Mouse (Mus musculus) ES-CJ7 (cell line): ENCODE data around the gene Pde10a.

ENCODE experiments used
- DNase-seq: peaks from one replicate; pipeline ENCODE4 v3.0.0; 2011; ENCODE audit warnings: low read depth, low spot score

Gene Pde10a

DNA sequence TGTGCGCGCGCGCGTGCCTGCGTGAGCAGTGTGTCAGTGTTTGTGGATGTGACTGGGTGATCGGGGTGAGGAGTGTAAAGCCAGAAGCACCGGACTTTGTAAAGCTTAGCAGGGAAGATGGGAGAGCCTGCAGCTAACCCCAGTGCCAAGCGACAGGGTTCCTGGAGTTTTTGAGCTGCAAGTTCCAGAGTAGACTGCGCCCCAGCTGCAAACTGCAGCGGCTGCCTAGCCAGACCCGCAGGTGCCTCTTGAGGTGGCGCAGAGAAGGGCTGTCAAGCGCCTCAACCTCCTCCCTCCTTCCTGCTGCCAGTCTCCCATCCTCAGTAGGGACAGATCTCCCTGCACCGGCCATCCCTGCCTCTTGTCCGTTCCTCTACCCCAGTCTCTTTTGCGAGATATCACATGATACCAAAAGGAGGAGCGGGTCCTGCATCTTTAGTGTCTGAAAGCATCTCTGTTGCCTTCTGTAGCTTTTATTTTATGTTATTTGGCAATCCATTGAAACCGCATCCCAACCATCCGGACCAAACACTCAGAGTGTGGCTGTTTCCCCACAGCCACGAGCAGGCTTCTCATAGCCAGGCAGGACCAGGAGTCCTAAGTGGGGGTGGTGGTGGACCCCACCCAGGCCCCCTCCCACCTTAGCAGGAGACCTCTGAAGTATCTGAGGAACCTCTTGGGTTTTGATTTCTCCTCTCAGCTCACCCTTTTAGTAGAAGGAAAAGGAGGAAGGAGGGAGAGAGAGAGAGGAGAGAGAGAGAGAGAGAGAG lies 984 bp downstream of the Pde10a start:
- peak; percentile 19 for DNase-seq

DNA sequence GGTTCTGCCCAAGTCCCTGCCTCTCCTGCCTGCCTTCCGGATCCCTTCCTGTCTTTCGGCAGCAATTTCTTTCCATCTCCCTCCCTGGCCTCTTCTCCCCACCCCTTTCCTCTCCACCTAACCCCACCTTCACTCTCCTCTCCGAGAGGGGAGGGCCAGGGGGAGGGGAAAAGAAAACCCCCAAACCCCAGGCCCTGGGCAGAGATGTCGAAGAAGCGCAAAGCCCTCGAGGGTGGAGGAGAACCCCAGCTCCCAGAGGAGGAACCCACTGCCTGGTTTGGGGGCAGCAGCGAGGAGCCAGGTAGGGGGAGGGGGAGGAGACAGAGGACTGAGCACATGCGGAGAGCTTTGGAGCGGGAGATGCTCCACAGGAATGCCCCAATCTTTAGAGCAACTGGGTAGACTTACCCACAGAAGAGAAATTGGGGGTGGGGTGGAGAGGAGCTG lies 1.7 kb downstream of the Pde10a start:
- no peak for DNase-seq

DNA sequence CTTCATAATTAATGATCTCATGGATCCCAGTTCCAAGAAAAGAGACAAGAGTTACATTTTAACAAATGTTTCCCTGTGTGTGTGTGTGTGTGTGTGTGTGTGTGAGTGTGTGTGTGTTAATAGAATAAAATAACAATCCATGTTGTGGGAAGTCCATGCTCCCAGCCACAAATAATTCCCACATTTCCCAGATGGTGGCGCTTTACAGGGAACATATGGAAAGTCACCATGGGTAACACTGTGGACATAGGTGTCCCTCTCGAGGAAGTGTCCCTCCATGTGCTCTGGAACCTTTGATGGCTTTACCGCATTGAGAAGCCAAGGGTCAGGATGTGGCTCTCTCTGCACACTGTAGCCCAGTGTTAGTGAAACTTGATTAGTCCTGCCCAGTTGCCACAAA lies 3.5 kb downstream of the Pde10a start:
- no peak for DNase-seq

DNA sequence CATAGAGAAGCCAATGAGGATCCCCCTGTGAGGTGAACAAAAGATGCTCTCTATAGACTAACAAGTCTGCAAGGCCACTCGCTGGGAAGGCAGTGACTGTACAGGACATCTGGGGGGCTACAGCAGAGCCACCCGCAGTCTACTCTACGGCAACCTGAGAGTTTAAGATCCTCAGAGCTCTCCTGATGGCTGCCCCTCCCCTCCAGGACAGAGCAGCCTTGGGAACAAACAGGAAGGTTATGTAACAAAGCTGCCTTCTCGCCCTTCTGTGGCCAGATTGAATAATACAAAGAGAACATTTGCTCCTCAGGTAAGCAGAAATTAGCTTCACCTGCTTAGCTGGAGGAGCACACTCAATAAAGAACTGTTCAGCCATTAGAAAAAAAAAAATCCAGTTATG lies 7.4 kb downstream of the Pde10a start:
- DNase-seq: no peak

DNA sequence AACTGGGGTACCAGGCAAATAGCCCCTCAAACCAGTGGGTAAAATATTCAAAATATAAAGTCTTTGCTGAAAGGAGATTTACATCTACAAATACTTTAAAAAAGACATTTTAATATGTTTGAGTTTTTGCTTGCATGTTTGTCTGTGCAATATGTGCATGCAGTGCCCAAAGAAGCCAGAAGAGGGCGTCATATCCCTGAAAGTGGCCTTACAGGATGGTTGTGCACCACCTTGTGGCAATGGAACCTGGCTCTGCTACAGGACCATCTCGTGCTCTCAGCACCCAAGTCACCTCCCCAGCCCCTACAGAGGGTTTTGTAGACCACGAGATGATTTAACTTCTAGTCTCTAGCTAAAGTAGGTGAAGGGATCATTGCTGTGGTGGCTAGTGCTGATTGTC lies 8.7 kb downstream of the Pde10a start:
- peak; percentile 80 for DNase-seq

DNA sequence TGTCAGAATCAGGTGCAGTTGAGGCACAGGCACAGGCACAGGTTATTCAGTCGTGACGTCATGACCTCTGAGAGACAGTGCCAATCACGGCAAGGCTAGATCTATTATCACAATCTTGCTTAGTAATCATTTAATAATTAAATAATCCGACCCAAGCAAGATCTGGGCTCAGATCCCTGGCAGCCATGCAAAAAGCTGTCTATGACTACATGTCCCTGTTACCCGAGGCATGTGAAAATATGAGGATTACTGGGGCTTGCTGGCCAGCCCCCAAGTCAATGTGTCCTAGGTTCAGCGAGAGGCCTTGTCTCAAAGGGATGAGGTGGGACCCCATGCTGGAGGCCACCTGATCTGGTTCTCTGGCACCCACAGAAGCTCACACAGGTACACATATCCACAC lies 11.3 kb downstream of the Pde10a start:
- DNase-seq: no peak

DNA sequence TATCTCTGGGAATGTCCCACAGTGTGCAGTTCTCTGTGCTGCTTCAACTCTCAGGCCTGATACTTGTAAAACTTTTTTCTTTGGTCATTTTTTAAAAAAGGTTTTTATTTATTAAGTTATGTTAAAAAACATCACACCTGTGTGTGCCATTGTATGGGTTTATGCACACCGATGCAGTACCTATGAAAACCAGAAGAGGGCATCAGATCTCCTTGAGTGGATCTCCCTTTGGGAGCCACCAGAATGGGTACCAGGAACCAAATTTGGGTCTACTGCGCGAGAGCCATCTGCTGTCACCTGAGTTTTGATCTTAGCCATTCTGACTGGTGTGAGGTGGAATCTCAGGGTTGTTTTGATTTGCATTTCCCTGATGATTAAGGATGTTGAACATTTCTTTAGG lies 12.9 kb downstream of the Pde10a start:
- peak; percentile 49 for DNase-seq

DNA sequence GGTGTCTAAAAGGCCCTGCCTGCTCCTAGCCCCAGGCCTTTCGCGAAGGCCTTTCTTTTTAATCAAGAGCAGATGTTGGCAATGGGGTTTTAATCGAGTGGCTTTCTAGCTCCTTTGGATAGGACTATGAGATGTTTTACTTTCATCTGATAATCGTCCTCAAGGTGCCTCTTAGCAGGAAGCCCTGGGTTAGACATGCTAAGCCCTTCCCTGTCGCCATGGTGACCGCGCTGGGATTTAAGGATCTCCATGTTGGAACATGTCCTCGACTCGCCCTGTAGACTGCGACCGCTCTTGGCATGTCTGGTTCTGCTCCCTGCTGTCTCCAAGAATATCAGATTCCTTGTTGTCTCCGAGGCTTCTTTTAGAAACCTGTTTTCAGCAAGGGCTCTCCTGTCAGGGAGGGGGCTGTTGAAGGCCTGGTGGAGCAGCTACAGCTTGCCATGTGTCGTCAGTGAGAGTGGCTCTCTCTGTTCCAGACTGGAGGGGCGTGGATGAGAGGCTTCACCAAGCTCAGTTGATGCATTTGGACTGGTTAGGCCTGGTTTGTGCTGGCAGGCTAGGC lies 16.9 kb downstream of the Pde10a start:
- DNase-seq: peak; percentile 44

DNA sequence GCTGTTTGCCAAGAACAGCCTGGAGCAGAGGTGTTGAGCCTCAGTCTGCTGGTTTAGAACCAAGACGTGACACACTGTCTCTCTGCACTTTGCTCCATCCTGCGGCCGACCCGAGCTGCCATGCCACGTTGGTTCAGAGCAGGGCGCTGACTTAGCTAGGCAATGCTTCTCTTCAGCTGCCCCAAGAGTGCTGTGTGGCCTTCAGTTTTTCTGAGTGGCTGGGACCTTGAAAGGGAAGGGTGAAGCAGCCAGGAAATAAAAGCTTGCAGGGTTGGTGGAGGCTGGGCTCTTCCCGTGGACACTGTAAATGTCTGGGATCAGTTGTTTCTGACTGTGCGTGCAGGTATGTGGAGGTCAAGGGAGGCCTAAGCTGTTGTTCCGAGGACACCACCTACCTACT lies 21.2 kb downstream of the Pde10a start:
- no peak for DNase-seq

DNA sequence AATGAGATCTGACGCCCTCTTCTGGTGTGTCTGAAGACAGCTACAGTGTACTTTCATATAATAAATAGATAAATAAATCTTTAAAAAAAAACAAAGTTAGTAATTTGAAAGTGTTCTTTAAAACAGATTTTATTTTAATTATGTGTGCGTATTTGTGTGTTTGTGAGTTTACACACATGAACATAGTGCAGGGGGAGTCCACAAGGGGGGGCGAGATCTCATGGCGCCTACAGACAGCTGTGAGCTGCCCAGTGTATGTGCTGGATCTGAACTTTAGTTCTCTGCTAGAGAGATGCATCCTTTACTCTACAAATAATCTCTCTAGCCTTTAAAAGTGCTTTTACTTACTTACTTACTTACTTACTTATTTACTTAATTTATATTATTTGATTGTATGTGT lies 23.6 kb downstream of the Pde10a start:
- no peak for DNase-seq

DNA sequence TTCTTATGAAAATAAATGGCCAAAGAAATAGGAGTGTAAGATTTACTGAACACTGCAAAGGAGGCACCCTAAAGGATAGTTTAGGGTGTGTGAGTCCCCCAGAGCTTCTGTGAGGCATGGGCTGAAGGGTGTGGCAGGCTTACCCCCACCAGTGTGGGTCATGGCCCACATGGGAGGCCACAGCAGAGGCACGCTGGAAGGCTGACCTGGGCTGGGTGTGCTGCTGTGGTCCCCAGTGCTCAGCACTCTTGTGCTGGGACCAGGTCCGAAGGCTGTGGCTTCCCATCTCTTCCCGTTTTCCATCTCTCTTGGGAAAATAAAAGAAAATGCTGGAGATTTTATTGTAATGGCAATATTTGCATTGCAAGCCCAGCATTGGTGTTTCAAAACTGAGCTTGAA lies 26.5 kb downstream of the Pde10a start:
- no peak for DNase-seq

DNA sequence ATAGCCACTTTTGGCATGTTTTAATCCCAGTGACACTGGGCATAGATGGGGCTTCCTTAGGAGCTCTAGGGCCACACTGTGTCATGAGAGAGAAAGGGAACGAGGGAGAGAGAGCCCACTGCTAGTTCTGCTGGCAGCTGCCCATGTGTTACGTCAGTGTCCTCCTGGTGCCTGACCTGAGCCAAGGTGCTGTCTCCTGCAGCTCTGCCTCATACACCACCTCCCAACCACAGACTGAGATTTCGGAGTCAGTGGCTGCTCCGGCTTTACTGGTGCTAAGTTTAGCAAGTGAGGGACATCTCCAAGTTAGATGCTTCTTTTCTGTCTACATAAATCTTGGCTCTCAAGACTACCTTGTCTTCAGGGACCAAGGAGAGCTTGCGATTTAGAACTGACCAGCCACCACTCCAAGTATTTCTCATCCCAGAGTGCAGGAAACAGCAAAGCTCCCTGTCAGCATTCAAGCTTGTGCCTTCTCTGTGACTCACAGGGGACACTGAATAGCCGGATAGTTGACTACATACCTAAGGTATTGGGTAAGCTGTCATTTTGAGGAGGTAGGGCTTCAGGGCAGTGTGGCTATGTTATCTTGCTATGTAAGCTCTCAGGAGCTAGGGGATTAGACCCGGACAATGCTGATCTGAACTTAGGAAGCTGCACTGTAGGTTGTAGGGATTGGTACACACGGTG lies 27.3 kb downstream of the Pde10a start:
- no peak for DNase-seq

DNA sequence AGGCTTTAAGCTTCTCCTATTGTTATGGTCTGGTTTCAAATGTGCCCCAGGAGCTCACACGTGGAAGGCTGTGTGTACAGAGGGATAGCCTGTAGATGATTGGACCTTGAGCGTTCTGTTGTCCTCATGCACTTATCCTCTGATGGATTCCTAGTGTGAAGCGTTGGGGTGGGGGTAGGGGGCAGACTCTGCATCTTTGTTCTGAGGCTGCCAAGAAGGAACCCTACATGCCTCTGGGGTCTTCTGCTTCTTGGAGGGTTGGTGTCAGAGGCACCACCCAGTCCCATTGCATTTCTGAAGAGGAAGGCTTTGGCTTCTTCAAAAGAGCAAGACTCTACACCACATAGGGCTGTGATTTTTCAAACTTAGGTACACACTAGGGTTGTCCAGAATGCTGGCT lies 28.4 kb downstream of the Pde10a start:
- no peak for DNase-seq

DNA sequence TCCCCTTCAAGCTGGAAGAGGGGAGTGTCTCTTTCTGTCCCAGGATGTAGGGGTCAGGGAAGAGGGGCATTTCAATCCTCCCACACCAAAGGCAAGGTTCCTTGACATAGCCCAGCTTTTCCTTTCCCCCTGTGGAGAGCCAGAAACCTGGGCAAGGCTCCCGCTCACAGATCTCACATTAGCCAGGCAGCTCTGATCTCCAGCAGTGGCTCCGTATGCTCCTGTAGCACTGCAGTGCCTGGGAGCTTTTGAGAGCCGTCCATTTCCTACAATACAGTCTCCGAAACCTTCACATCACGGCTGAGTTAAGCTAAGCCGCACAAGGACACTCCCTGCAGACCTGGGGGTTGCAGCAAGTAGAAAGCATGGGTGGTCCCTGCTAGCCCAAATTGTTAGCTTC lies 29.0 kb downstream of the Pde10a start:
- no peak for DNase-seq

DNA sequence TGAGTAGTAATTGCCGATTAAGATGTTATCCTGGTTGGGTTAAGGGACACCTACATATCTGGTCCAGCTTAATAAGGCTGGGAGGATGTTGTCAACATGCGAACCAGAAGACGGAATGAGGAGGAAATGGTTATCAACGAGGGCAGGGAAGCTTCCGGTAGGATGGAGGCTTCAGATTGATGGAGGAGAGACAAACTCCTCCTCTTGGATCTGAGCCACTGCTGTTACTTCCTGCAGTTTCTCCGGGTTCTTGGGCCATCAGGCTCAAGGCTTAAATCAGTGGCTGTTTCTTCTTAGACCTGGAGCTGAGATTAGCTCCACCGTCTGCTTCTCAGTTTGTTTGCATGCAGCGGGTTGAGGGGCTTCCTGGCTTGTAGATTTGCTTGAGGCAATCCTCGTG lies 30.6 kb downstream of the Pde10a start:
- DNase-seq: no peak

DNA sequence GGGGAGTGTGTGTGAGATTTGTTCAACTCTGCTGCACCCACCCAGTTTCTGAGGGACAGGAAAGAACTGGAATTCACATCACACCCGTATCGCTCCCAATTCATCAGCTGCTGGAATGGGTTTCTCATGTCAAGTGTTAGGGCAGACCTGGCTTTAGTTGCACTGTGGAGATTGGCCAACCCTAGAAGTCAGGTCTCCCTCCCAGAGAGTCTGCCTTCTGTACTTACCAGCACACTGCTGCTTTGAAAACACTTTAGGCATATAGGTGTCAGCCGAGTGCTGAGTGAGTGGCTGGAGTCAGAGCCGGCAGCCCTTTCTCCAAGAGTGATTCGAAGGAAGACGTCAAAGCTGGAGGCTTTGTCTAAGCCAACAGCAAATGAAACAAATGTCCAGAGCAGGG lies 31.1 kb downstream of the Pde10a start:
- no peak for DNase-seq

DNA sequence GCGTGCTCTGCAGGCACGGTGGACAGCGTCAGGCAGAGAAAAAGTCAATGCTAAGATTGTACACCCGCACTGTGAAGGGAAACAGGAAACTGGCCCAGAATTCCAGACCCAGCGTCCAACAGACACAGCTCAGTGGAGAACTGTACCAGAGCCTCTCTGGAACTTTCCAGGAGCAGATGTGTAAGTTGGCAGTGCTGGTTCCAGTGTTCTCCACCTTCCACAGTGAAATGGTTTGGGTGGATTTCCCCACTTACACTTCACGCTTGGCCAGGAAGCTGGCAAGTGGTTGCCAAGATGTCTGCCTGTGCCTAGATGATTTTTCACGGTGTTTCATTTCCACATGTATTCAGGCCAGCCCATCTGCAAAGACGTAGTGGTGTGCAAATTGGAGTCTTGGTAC lies 32.8 kb downstream of the Pde10a start:
- DNase-seq: no peak

DNA sequence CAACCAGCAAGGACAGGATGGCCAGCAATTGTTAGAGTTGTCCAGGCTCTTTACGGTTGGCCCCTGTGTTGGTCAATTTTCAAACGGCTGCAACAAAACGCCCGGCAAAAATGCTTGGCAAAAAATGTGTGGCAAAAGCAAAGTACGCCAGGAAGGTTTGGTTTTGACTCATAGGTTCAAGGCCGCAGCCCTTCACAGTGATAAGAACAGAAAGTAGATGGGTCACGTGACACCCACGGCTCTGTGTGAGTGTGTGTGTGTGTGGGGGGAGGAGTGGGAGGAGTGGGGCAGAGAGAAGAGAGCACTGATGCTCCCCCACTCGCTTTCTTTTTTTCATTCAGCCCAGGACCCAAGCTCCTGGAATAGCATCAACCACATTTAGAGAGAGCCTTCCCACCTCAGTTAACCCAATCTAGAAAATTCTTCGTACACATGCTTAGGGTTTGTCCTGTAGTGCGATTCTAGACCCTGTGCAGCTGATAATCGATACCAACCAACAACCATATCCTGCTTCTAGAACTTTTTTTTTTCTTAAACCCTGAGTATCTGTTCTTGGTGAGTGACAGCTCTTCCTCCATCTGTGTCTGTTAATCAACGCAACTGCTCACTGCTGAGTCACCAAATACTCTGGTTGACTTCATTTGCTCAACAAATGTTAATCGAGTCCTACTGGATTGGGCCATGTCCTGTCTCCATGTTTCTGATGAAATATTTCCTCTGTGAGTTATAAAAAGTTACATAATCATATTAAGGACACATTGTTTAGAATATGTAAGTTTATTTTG lies 37.1 kb downstream of the Pde10a start:
- DNase-seq: no peak

DNA sequence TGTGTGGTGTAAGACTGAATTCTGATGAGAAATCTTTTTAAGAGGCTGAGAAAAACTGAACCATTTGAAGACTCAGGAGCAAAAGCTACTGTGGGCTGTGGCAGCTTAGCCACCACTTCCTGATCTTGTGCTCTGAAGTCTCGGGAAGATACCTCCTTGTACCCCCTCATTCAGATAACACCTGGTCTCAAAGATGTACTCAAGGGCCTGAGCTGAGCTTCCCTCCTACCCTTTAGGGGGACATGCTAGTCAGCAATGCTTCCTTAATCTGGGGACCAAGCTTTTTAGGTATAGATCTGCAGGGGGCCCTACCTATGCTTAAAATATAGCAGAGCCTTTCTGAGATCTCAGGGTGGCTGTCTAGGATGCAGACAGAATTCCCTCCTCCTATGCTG lies 37.7 kb downstream of the Pde10a start:
- DNase-seq: no peak

DNA sequence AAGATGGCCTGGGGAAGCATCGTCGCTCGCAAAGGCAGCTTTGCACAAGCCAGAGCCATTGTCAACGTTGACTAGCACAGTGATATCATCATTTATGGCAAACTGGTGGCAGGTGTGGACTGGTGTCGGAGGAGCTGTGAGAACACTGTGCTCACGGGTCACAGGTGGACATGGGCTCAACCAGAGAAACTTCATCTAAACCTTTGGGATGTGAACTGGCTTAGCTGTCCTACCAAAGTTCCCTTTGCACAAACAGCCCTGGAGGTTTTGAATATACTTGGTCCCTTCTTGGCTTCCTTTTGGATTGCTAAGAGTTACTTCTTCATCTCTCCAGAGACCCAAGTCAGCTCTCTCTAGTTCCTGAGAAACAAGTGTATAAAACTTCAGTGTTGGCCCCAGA lies 41.7 kb downstream of the Pde10a start, which contains the start of gene Gm17087:
TSS of gene Gm17087 (minus strand) at position 101 of the 400 bp plus-strand sequence.
- DNase-seq: no peak

DNA sequence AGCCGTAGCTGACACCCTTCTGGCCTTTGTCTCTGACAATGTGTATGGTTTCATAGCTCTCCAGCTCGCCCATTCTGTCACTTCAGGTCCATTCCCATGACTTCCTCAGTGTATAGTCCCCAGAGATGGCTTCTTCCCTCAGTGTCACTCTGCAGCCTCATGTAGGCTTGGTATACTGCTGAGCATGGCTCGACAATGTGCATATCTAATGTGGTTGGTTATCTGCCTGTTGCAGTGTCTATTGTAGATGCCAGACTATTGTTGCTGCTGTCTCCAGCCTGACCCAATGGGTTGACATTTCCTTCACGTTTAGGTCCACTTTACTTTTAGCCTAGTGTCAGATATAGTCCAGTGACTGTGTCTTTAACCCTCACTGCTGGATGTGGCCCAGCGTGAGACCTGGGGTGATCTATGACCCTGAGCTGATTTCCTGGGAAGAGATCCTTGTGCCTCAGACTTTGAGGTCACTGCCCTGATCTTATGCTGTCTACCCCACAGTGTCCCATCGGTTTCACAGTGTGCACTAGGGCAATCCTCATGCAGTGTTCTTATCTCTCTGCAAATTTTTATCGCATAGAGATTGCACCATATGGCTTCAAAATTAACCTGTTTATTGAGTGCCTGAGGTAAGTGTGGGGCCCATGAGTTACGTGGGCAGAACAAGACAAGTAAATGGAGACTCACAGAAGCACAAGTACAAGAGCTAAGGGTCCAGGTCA lies 48.5 kb downstream of the Pde10a start:
- DNase-seq: no peak

DNA sequence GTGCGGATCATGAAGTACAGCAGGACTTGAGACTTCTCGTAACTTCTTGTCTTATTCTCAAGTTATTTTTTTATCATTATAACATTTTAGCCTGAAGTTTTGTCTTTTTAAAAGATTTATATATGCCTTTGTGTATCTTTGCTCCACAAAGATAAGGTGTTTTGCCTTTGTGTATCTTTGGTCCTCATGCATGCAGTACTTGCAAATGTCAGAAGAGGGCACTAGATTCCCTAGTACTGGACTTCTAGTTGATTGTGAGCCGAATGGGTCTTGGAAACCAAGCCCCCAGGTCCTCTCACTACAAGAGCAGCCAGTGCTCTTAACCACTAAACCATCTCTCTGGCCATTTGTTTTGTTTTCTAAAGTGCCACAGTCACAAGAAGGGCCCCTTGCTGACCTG lies 55.2 kb downstream of the Pde10a start:
- peak; percentile 29 for DNase-seq
